Mouse (Mus musculus): ENCODE data around the gene 1700008O03Rik.

Gene 1700008O03Rik

DNA sequence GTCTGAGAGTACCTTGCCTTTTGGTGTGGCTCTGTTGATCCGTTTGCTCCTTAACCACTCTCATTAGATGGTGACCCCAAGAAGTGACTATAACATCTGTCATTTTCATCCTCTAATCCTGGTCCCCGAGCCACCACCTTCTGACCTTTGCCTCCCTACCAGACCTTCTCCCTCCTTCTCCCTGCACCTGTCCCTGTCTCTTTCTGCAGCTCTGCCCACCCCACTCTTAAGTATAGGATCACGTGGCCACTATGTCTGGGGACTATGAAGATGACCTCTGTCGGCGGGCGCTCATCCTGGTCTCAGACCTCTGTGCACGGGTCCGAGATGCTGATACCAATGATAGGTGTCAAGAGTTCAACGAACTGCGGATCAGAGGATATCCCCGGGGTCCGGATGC, at the start of gene 1700008O03Rik:
1700008O03Rik (minus strand) TSS at position 101 of the 400 bp plus-strand sequence.
- DNase-seq = no peak

DNA sequence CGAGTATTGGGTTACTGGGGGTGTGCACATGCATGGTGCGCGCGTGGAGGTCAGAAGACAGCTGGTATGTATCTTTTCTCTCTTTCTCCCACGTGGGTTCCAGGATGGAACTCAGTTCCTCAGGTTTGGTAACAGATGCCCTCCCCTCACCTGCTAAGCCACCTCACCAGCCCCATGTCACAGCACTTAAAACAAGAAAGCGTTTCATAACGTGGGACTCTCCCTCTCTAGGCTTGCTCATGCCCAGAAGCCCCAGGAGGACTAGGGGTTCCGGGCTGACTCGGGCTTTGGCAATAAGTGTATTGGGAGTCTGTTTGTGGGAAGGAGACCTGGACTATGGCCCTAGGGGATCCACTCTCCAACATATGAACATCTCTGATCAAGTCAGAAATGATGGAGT, 48.5 kb upstream of the 1700008O03Rik start:
- DNase-seq = no peak

- peak in 1 of 2 experiments; percentile 15 for DNase-seq
Observed at GRCm38 (mm10) chr7:44433371-44433770, 47.8 kb upstream of the 1700008O03Rik start.

DNA sequence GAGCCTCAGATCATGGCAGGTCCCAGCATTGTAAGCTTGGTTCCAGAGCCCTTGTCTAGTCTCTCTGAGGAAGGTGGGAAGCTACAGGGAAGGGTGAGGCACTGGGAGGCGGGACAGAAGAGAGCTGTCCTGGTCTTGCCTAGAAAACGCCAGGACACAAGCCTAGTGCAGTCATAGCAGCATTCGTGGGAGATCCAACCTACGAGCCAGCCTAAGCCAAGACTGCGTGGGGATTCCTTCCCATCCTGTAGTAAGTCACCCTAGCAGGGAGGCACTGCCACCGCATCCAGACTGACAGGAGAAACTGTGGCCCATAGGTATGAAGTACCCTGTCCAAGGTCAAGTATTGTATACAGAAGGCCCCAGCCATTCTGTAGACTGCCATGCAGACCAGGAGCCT, 46.9 kb upstream of the 1700008O03Rik start:
- DNase-seq = no peak

GRCm38 (mm10) chr7:44429534-44430488, 44.2 kb upstream of the 1700008O03Rik start:
- no peak for DNase-seq

GRCm38 (mm10) chr7:44428968-44429521, 43.4 kb upstream of the 1700008O03Rik start, which contains the start of gene Lrrc4b:
Gene Lrrc4b (plus strand): TSS chr7:44429018.
- no peak for DNase-seq

DNA sequence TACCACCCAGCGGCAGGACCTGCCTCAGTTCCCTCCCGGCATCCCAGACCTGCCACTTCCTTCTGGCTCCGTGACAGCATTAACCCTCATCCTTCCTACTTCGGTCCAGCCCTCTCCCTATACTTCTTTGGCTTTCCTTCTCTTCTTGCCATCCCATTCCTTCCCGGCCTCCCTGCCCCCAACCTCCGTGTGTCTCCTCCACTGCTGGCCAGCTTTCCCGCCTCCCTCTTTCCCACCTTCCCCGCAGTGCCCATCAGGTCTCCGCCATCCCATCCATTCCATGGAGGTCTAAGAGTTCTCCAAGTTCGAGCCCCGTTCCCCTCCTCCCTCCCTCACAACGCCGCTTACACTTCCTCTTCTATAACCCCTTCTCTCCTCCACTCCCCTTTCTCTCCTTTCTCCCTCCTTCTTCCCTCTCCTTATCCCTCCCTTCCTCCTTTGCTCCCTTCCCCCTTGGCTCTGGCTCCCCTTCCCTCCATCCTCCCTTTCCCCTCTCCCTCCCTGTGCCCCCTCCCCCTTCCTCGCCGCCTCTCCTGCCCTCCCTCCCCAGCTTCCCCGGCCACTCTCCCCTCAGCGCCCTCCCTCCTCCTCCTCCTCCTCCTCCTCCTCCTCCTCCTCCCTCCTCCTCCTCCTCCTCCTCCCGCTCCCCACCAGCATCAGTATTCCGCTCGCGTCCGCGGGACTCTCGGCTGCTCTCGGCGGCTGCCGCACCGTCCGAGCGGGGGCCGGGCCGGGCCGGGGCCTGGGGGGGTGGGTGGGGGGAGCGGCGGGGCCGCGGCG, 42.7 kb upstream of the 1700008O03Rik start:
- DNase-seq = no peak

- DNase-seq = no peak
Observed at GRCm38 (mm10) chr7:44427666-44428065, 42.0 kb upstream of the 1700008O03Rik start.

- DNase-seq = no peak
Observed at GRCm38 (mm10) chr7:44413307-44413706, 27.7 kb upstream of the 1700008O03Rik start.

DNA sequence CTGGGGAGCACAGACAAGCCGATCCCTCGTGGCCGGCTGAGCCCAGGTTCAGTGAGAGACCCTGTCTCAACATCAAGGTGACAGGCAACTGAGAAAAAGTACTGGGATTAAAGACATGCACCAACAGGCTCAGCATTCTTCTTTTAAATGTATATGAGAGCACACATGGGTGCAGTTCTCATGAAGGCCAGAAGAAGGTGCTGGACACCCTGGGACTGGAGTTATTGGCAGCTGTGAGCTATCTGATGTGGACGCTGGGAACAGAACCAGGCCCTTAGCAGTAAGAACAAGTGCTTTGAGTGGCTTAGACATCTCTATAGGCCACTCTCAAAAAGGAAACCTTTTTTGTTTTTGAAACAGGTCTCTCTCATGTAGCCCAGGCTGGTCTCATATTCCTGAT, 25.5 kb upstream of the 1700008O03Rik start:
- no peak for DNase-seq

- no peak for DNase-seq
Observed at GRCm38 (mm10) chr7:44406015-44406355, 20.4 kb upstream of the 1700008O03Rik start.

GRCm38 (mm10) chr7:44405346-44406014, 19.9 kb upstream of the 1700008O03Rik start:
- DNase-seq = peak; percentile 92 to 94

GRCm38 (mm10) chr7:44401673-44402072, 16.1 kb upstream of the 1700008O03Rik start:
- no peak for DNase-seq

DNA sequence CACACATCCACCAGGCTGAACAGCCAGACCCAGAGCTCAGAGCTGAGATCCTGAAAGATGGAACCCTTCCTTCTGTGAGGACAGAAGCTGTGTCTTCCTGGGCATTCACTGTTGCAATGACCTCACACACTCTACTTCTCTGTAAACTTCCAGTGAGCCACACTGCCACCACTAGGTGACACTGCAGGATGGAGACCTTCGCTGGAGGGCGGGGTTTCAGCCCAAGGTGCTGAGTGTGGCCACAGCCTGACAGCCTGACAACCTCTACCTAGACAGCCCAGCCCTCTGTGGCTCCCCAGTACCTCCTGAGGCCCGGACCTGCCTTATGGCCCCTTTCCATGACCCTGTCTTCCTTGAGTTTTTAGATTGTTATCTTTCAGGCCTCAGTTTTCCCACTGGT, 12.9 kb upstream of the 1700008O03Rik start:
- peak; percentile 69 to 76 for DNase-seq

DNA sequence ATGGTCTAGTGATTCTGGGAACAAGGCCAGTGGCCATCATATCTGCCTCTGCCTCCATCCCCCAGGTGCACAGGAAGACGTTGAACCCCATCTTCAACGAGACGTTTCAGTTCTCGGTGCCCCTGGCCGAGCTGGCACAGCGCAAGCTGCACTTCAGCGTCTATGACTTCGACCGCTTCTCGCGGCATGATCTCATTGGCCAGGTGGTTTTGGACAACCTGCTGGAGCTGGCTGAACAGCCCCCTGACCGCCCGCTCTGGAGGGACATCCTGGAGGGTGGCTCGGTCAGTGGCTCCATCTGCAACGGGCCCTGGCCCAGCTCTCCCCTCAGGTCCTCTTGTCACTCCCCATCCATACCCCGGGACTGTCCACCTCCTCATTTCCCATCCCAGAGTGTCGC, 7.7 kb upstream of the 1700008O03Rik start:
- DNase-seq = no peak

- no peak for DNase-seq
Observed at GRCm38 (mm10) chr7:44392341-44392740, 6.7 kb upstream of the 1700008O03Rik start.

- DNase-seq = no peak
Observed at GRCm38 (mm10) chr7:44391831-44392230, 6.2 kb upstream of the 1700008O03Rik start.

DNA sequence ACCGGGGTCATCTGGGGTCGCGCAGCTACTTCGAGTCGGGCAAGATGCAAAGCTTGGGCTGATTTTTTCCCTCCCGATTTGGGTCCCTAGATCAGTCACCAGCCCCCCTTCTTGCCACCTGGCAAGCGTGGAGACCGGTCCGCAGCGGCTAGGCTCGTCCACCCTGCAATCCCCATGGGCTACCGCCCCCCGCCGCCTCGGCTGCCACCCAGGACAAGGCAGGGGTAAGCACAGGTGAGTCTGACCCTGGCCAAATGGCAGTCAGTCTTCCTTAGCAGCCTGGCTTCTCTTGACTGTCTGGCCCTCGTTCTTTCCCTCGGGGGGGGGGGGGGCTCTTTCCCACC, 932 bp downstream of the 1700008O03Rik start:
- DNase-seq = no peak

DNA sequence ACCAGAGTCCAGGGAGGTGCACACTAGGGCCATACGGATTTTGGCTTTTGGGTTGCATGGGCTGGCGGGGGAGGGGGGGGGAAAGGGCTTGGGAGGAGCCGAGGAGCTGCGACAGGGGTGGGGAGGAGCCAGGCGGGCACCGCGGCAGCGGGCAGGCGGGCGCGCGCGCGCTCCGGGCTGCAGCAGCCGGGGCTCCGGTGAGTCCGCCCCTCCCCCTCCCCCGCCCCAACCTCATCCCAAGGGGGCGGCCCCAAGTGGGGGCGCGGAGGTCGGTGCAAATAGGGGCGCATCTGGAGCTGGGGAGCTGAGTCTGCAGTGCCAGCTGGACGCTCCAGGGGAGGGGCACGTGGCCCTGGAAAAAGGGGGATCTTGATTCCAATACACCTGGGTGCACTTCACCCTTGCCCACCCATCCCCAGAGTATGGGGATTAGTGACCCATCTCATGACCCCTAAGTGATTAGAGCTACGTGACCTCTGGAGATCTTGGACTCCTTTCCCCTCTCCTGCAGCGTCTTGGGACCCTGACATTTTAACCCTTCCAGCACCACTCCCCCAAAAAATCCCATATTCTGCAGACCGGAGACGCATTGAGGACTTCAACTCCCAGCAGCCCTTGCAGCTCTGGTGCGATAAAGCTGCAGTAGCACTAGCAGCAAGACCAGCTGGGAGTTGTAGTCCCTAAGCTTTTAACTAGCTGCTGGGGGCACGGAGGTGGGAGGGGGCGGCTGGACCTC, 1.5 kb downstream of the 1700008O03Rik start, which contains the start of gene Syt3:
Syt3 (plus strand) TSS at position 123 of the 736 bp plus-strand sequence.
- peak; percentile 76 to 84 for DNase-seq

- no peak for DNase-seq
Observed at GRCm38 (mm10) chr7:44382541-44382940, 3.1 kb downstream of the 1700008O03Rik start.

GRCm38 (mm10) chr7:44378290-44378689, 7.3 kb downstream of the 1700008O03Rik start:
- DNase-seq = peak; percentile 78 to 86

GRCm38 (mm10) chr7:44375793-44376192, 9.8 kb downstream of the 1700008O03Rik start:
- no peak for DNase-seq

All from kidney, postnatal 25 days (tissue).